Mouse (Mus musculus): Measurements from ENCODE around the gene Itsn1. TPM values are rescaled to one million over a fixed set of nuclear protein-coding genes. Genes with fewer than 3 reads are reported as not detected.
A peak's percentile ranks its signal among the peaks of the same experiment; 100 is the strongest.

Gene Itsn1
- polyA plus RNA-seq, 1 experiment from 2014 or later: 55.5 TPM

DNA sequence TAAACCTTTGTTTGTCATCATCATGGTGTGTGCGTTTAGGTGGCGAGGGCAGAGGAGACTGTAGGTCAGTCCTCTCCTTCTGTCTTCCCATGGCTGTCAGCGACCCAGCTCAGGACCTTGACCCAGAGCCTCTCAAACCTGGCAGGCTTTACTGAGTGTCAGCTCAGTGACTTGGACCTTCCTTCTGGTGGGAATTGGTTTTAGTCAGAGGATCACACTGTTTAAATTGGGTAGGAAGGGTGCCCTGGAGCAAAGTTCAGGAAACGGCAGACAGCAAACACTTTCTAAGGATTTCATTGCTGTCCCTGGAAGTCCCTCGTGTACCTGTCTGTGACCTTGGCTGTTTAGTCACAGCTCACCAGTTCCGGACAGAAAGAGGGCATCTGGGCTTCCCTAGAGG, 55.2 kb downstream of the Itsn1 start:
- Histone ChIP-seq H3K4me1 (replicated peaks) (0 out of 2 replicates have a peak, but pooled peaks cover 5% of the 10 kb centered on the region), H3K36me3 (peaks cover 61% of the 10 kb centered on the region), H3K9me3 (no peaks in the 10 kb centered on the region), H3K27ac (no peak overlapping the region), H3K27me3 (ENCODE audit: insufficient read depth, poor library complexity, severe bottlenecking) (no peaks in the 10 kb centered on the region), H3K4me3 (no peak overlapping the region)
- DNase-seq (ENCODE audit: low spot score): no peak
- 84% methylated on average over 6 of the region's 6 CpGs for WGBS

DNA sequence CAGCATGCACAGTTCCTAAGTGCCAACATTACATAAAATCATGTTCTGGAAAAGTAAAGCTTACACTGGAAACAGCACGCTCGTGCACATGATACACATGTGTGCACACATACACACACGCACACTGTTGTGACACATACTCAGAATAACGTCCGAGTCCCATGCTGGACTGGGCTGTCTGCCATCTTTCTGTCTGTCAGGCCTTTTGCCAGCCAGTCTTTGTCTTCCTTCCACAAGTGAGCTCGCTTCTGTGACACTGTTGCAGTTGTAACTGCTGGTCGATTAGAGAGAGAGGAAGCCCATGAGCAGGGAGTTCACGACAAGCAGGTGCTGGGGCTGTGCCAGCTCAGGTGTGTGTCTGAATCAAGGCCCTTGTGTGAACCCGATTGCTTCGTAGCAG, 57.3 kb downstream of the Itsn1 start:
- 0 out of 2 replicates have a peak, but pooled peaks cover 5% of the 10 kb centered on the region for H3K4me1 ChIP-seq (replicated peaks)
- 94% methylated on average over 10 of the region's 10 CpGs for WGBS
- DNase-seq (ENCODE audit: low spot score): no peak
- no peak overlapping the region for H3K4me3 ChIP-seq
- no peaks in the 10 kb centered on the region for H3K9me3 ChIP-seq
- no peaks in the 10 kb centered on the region for H3K27me3 ChIP-seq (ENCODE audit: insufficient read depth, poor library complexity, severe bottlenecking)
- H3K27ac ChIP-seq: no peak overlapping the region
- peaks cover 73% of the 10 kb centered on the region for H3K36me3 ChIP-seq

DNA sequence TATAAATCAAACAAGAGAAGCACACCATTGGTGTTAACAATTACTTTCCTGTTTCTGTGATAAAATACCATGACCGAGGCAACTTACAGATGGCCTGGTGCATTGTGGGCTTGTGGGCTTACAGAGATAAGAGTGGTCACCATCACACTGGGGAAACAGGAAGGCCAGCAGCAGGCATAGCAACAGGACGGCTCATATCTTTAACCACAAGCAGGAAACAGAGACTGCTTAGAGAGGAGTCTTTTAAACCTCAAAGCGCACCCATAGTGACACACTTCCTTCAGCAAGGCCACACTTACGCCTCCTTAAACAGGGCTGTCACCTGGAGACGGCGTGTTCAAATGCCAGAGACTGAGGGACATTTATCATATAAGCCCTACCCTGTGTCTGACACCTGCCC, 60.6 kb downstream of the Itsn1 start:
- no peaks in the 10 kb centered on the region for H3K4me1 ChIP-seq (replicated peaks)
- H3K4me3 ChIP-seq: no peak overlapping the region
- peaks cover 73% of the 10 kb centered on the region for H3K36me3 ChIP-seq
- H3K9me3 ChIP-seq: no peaks in the 10 kb centered on the region
- H3K27me3 ChIP-seq (ENCODE audit: insufficient read depth, poor library complexity, severe bottlenecking): no peaks in the 10 kb centered on the region
- 82% methylated on average over 6 of the region's 6 CpGs for WGBS
- peak overlapping the region; percentile 50; the same call in 1 of the 2 replicates for H3K27ac ChIP-seq
- no peak for DNase-seq (ENCODE audit: low spot score)

DNA sequence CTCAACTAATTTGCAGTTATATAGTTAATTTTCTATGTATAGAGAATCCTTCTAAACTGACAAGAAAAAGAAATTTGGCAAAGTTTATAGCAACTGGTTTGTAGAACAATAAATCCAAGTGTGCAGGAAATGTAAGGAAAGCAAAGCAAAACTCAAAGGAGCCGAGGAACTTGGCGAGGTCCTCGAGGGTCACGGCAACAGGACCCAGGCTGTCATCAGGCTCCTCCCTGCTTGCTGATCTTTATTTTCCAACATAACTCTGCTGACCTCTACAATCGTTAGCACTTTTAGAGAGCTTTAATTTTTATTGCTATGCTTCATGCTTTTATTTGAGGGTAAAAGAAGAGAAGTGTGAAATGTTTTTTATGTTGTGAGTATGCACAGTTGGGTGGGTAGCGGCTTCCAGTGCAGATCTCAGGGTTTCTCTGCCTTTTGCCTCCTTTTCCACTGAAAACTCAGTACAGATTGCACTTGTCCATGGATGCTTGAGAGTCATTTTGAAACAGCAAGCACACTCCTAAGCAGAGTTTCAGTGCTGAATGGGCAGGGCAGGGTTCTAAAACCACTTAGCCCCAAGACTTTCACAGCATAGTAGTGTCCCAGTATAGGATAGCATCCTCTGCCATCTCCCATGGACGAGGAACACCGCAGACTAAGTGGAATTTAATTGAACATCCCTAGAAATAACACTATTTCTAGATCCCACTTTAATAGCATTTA, 63.6 kb downstream of the Itsn1 start:
- Histone ChIP-seq H3K9me3 (no peaks in the 10 kb centered on the region), H3K36me3 (peaks cover 68% of the 10 kb centered on the region), H3K27me3 (ENCODE audit: insufficient read depth, poor library complexity, severe bottlenecking) (no peaks in the 10 kb centered on the region), H3K27ac (no peak overlapping the region), H3K4me1 (replicated peaks) (no peaks in the 10 kb centered on the region), H3K4me3 (no peak overlapping the region)
- DNase-seq (ENCODE audit: low spot score): no peak
- WGBS: 72% methylated on average over 8 of the region's 8 CpGs

DNA sequence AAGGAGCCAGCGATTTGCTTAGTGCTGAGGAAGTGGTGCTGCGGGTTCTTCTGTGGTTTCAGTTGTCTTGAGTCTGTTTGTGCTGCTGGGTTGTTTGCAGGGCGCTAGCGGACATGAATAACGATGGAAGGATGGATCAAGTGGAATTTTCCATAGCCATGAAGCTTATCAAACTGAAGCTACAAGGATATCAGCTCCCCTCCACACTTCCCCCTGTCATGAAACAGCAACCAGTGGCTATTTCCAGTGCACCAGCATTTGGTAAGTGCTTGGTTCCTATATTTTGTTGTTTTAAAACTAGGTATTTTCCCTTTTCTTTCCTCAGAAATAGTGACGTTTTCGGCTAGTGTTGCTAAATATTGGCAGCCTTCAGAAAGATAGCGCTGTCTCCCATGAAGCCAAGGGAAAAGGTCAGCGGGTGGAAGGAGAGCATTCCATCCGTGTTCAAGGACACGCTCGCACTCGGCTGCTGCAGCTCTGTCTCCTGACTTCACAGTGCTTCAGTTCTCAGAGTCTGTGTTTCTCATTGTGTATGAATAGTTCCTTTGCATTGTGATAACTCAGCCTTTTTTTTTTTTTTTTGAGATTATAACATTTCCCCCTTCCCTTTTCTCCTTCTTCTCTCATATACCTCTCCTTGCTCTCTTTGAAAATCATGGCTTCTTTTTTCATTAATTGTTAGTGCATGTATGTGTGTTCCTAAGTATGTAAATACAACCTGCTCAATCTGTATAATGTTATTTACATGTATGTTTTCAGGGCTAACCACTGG, 64.6 kb downstream of the Itsn1 start:
- no peak overlapping the region for H3K4me3 ChIP-seq
- no peaks in the 10 kb centered on the region for H3K27me3 ChIP-seq (ENCODE audit: insufficient read depth, poor library complexity, severe bottlenecking)
- peaks cover 65% of the 10 kb centered on the region for H3K36me3 ChIP-seq
- WGBS: 92% methylated on average over 13 of the region's 13 CpGs
- no peak for DNase-seq (ENCODE audit: low spot score)
- H3K4me1 ChIP-seq (replicated peaks): no peaks in the 10 kb centered on the region
- H3K9me3 ChIP-seq: no peaks in the 10 kb centered on the region
- H3K27ac ChIP-seq: no peak overlapping the region

DNA sequence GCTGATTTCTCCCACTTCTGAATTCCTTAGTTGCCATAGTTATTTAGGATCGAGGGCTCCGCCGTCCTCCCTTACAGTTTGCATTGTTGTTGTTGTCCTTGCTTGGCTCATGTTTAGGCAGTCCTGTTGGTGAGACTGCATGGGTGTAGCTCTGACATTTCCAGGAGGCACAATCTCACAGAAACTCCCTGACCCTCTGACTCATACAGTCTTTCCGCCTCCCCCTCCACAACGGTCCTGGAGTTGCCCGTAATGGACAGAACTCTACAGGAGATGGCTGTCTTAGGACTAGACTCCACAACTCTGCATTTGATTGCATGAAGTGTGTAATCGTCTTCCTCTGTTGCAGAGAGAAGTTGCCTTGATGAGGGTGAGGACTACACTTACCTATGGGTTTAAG, 65.2 kb downstream of the Itsn1 start:
- no peaks in the 10 kb centered on the region for H3K4me1 ChIP-seq (replicated peaks)
- peaks cover 68% of the 10 kb centered on the region for H3K36me3 ChIP-seq
- H3K27me3 ChIP-seq (ENCODE audit: insufficient read depth, poor library complexity, severe bottlenecking): no peaks in the 10 kb centered on the region
- WGBS: 97% methylated on average over 7 of the region's 7 CpGs
- H3K4me3 ChIP-seq: no peak overlapping the region
- DNase-seq (ENCODE audit: low spot score): no peak
- H3K27ac ChIP-seq: no peak overlapping the region
- H3K9me3 ChIP-seq: no peaks in the 10 kb centered on the region

DNA sequence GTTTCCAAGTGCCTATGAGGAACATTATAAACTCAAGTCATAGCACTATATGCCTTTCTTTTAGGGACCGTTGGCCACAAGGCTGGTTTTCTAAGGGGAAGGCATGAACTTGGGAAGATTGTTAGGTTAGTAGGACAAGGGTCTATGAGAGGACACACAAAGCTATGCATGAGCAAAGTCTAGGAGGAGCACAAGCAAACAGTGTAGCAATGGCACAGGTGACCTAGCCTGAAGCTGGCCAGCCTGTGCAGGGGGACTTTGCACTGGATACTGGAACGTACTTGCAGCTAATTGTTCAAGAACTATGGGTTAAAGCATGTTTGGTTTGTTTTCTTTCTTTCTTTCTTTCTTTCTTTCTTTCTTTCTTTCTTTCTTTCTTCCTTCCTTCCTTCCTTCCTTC, 66.0 kb downstream of the Itsn1 start:
- H3K4me3 ChIP-seq: no peak overlapping the region
- DNase-seq (ENCODE audit: low spot score): no peak
- H3K27me3 ChIP-seq (ENCODE audit: insufficient read depth, poor library complexity, severe bottlenecking): no peaks in the 10 kb centered on the region
- H3K4me1 ChIP-seq (replicated peaks): no peaks in the 10 kb centered on the region
- H3K36me3 ChIP-seq: peaks cover 71% of the 10 kb centered on the region
- no peaks in the 10 kb centered on the region for H3K9me3 ChIP-seq
- 97% methylated on average over 2 of the region's 2 CpGs for WGBS
- H3K27ac ChIP-seq: no peak overlapping the region

DNA sequence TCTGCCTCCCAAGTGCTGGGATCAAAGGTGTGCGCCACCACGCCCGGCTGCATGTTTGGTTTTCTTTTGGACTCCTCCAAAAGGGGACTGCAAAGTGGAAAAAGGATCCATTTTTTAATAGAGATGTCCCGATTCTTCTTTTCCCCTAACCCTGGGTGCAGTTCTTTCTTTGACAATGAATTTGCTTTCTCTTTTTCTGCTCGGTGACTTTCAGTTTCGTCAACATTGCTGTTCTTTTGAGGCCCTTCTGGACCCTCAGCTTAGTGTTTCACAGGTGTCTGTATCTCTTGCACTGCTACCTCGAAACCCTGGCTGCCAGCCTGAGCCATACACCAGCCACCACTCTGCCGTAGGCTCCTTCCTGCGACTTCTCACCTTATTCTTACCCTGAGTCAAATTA, 66.5 kb downstream of the Itsn1 start:
- Histone ChIP-seq H3K4me1 (replicated peaks) (no peaks in the 10 kb centered on the region), H3K27ac (no peak overlapping the region), H3K4me3 (no peak overlapping the region), H3K27me3 (ENCODE audit: insufficient read depth, poor library complexity, severe bottlenecking) (no peaks in the 10 kb centered on the region), H3K9me3 (no peaks in the 10 kb centered on the region), H3K36me3 (peaks cover 67% of the 10 kb centered on the region)
- WGBS: 95% methylated on average over 9 of the region's 9 CpGs
- DNase-seq (ENCODE audit: low spot score): no peak

DNA sequence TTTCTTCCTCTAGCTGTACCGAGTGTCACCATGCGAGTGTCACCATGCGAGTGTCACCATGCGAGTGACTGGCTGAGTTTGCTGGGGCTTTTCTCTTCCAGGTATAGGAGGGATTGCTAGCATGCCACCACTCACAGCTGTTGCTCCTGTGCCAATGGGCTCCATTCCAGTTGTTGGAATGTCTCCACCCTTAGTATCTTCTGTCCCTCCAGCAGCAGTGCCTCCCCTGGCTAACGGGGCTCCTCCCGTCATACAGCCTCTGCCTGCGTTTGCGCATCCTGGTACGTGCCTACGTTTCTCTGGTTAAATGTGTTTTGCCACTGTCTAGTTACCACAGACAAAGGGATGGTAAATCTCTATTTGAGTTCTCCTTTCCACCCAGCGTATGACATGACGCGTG, 72.3 kb downstream of the Itsn1 start:
- Histone ChIP-seq H3K27ac (no peak overlapping the region), H3K27me3 (ENCODE audit: insufficient read depth, poor library complexity, severe bottlenecking) (no peaks in the 10 kb centered on the region), H3K4me3 (no peak overlapping the region), H3K9me3 (no peaks in the 10 kb centered on the region), H3K4me1 (replicated peaks) (0 out of 2 replicates have a peak, but pooled peaks cover 6% of the 10 kb centered on the region), H3K36me3 (peaks cover 81% of the 10 kb centered on the region)
- DNase-seq (ENCODE audit: low spot score): no peak
- 95% methylated on average over 13 of the region's 13 CpGs for WGBS

DNA sequence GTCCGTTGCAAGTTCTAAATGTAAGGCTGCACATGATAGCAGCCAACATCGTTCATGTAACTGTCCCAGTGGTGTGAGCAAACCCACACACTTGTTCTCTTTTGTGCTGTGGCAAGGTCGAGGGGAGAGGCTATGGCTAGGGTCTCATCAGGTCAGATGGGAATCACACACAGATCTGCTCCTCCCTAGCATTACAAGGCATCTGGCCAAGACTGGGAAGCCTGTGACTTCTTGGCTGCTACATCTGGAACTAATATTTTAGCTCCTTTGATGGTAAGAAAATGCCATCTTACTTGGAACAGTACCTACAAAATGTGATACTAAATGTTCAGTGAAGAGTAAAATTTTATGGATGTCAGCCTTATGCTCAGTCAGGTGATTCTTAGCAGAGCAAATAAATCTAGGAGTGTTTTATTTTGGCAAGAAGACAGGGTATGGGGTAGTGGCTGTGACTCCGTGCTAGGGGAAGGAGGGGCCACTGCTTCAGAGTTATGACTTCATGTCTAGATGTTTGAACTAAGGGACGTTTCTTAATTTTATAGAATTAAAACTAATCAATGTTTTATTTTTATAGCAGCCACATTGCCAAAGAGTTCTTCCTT, 73.5 kb downstream of the Itsn1 start:
- no peak overlapping the region for H3K4me3 ChIP-seq
- no peak for DNase-seq (ENCODE audit: low spot score)
- no peaks in the 10 kb centered on the region for H3K9me3 ChIP-seq
- WGBS: 77% methylated on average over 5 of the region's 5 CpGs
- 0 out of 2 replicates have a peak, but pooled peaks cover 6% of the 10 kb centered on the region for H3K4me1 ChIP-seq (replicated peaks)
- no peaks in the 10 kb centered on the region for H3K27me3 ChIP-seq (ENCODE audit: insufficient read depth, poor library complexity, severe bottlenecking)
- H3K36me3 ChIP-seq: peaks cover 84% of the 10 kb centered on the region
- no peak overlapping the region for H3K27ac ChIP-seq

DNA sequence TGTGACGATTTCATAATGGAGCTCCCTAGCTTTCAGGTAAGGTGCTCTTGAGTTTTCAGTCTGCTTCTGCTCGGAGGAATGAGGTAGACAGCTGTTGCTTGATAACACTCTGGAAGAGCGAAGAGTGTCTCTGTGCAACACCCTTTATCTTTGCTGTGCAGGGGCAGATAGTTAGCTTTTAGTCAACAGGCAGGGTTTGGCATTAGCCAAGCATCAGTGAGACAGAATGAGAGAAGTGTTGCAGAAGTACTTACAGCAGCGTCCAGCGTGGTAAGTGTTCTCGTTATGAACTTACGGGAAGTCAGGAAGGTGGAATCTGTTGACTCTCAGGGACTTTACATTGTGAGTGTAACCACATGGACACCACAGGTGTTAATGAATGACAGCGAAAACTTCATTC, 75.3 kb downstream of the Itsn1 start:
- 0 out of 2 replicates have a peak, but pooled peaks cover 6% of the 10 kb centered on the region for H3K4me1 ChIP-seq (replicated peaks)
- no peak for DNase-seq (ENCODE audit: low spot score)
- no peak overlapping the region for H3K4me3 ChIP-seq
- H3K36me3 ChIP-seq: peaks cover 84% of the 10 kb centered on the region
- 86% methylated on average over 8 of the region's 8 CpGs for WGBS
- no peaks in the 10 kb centered on the region for H3K9me3 ChIP-seq
- no peak overlapping the region; the same call in 1 of the 2 replicates for H3K27ac ChIP-seq
- H3K27me3 ChIP-seq (ENCODE audit: insufficient read depth, poor library complexity, severe bottlenecking): no peaks in the 10 kb centered on the region

DNA sequence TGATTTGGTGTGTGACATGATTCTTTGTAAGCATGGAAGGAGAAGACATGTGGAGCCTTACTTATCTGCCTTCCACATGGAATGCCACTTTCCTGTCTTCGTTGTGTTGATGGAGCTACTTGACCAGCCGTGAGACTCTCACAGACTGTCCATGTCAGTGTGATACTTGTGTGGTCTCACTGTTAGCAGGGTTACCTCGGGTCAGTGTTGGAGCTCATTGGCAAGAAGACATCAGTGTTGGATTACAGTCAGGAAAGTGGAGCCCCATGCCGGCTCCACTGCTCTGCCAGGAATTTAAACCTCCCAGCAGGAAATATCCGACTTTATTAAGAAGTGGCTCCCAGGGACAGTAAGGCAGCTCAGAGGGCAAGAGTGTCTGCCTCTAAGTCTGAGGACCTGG, 75.8 kb downstream of the Itsn1 start:
- H3K4me3 ChIP-seq: no peak overlapping the region
- WGBS: 61% methylated on average over 5 of the region's 5 CpGs
- H3K27ac ChIP-seq: no peak overlapping the region; the same call in 1 of the 2 replicates
- H3K9me3 ChIP-seq: no peaks in the 10 kb centered on the region
- peaks cover 86% of the 10 kb centered on the region for H3K36me3 ChIP-seq
- H3K27me3 ChIP-seq (ENCODE audit: insufficient read depth, poor library complexity, severe bottlenecking): no peaks in the 10 kb centered on the region
- no peak for DNase-seq (ENCODE audit: low spot score)
- 0 out of 2 replicates have a peak, but pooled peaks cover 6% of the 10 kb centered on the region for H3K4me1 ChIP-seq (replicated peaks)

DNA sequence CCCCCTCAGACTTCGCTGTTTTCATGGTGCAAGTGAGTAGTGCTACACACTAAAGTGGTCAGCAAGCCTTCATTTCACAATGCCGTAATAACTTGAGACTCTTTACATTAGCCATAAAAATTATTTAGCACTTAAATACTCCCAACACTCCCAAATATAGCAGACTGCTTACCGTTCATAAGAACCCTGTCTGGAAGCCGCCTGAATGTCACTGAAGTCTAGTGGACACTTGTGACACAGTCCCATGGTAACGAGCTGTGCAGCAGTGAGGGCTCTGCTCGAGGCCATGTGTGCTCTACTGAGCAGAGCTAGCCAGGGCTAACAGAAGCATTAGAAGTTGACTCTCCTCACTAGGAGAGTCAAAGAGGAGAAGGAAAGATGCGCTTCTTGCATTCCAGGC, 81.2 kb downstream of the Itsn1 start:
- DNase-seq (ENCODE audit: low spot score): no peak
- H3K36me3 ChIP-seq: peaks cover 93% of the 10 kb centered on the region
- no peaks in the 10 kb centered on the region for H3K27me3 ChIP-seq (ENCODE audit: insufficient read depth, poor library complexity, severe bottlenecking)
- no peaks in the 10 kb centered on the region for H3K9me3 ChIP-seq
- WGBS: 92% methylated on average over 7 of the region's 7 CpGs
- no peak overlapping the region for H3K4me3 ChIP-seq
- no peaks in the 10 kb centered on the region for H3K4me1 ChIP-seq (replicated peaks)
- H3K27ac ChIP-seq: no peak overlapping the region
